Mouse (Mus musculus) kidney, embryonic 16.5 days (tissue): ENCODE data around the gene Slc7a10. TPM values are rescaled to one million over a fixed set of nuclear protein-coding genes. Genes with fewer than 3 reads are reported as not detected.
A peak's percentile ranks its signal among the peaks of the same experiment; 100 is the strongest.
"Not testable (repeated sequence)": the region's sequence is repeated elsewhere in the genome, so short reads cannot be mapped to it uniquely, and the experiment has no call there.

Experiments
- ATAC-seq: fragments of 200-750 bp; cut with Nextera tagmentation; 2 replicates; pipeline ENCODE4 v1.8.0; 2017; ENCODE audit warnings: moderate TSS enrichment; ENCODE audit not compliant: low FRiP score, low TSS enrichment
- H3K27ac ChIP-seq: fragments of 300-500 bp; sonication (generic); 2 replicates; pipeline ENCODE4 v1.5.1; 2014; ENCODE audit warnings: low read length
- H3K27me3 ChIP-seq: fragments of 300-500 bp; sonication (generic); 2 replicates; pipeline ENCODE4 v1.6.1; 2014; ENCODE audit warnings: low read length, control low read depth, mixed read lengths; ENCODE audit not compliant: insufficient read depth
- H3K36me3 ChIP-seq: fragments of 300-500 bp; sonication (generic); 2 replicates; pipeline ENCODE4 v1.6.1; 2014; ENCODE audit warnings: low read length, control low read depth, mixed read lengths; ENCODE audit not compliant: insufficient read depth
- H3K4me1 ChIP-seq: fragments of 300-500 bp; sonication (generic); 2 replicates; pipeline ENCODE4 v1.6.1; 2014; ENCODE audit warnings: low read length, control low read depth, mixed read lengths; ENCODE audit not compliant: insufficient read depth
- H3K4me2 ChIP-seq: fragments of 300-500 bp; sonication (generic); replicated peaks from 2 replicates; pipeline ENCODE4 v1.6.1; 2014; ENCODE audit warnings: low read depth, low read length
- H3K4me3 ChIP-seq: fragments of 300-500 bp; sonication (generic); 2 replicates; pipeline ENCODE4 v1.5.1; 2014; ENCODE audit warnings: mild to moderate bottlenecking, low read length
- H3K9ac ChIP-seq: fragments of 300-500 bp; sonication (generic); replicated peaks from 2 replicates; pipeline ENCODE4 v1.6.1; 2014; ENCODE audit warnings: low read length
- H3K9me3 ChIP-seq: fragments of 300-500 bp; sonication (generic); 2 replicates; pipeline ENCODE4 v1.6.1; 2016; ENCODE audit warnings: low read length, control low read depth
- WGBS: fragments of 180-500 bp; shearing (Covaris S2); extraction: QIAGEN DNeasy Blood & Tissue Kit; methylation state at CpG from one replicate; pipeline ENCODE4 v1.1.7; 2014; 5-methylcytosine and 5-hydroxymethylcytosine counted together
- polyA plus RNA-seq: library from polyadenylated mRNA; unstranded; fragments of >200 nt; fragmentation: Nextera tagmentation; extraction: Ambion mirVana; gene quantifications from 2 replicates; pipeline ENCODE4 v1.2.1, GENCODE M21; 2015

Slc7a10 gene
- polyA plus RNA-seq, 1 experiment from 2014 or later = 2.2 TPM

- H3K27me3 ChIP-seq = no peaks in the 10 kb centered on the region
- H3K9me3 ChIP-seq = peaks cover 4% of the 10 kb centered on the region; the same call in 1 of the 2 replicates
- no peak overlapping the region for H3K27ac ChIP-seq
- H3K9ac ChIP-seq = no peak overlapping the region
- no peak for ATAC-seq
- H3K4me2 ChIP-seq = peak overlapping the region; percentile 13; the same call in 1 of the 2 replicates
- 29% methylated on average over 13 of the region's 13 CpGs for WGBS
- H3K4me3 ChIP-seq = 0 out of 2 replicates have a peak overlapping the region, but pooled peaks have one; percentile 1
- H3K4me1 ChIP-seq = peaks cover 12% of the 10 kb centered on the region
- no peaks in the 10 kb centered on the region for H3K36me3 ChIP-seq
Observed at GRCm38 (mm10) chr7:35232796-35233455, 46.7 kb downstream of the Slc7a10 start.

- Histone ChIP-seq H3K27me3 (no peaks in the 10 kb centered on the region), H3K9me3 (peaks cover 4% of the 10 kb centered on the region; the same call in 1 of the 2 replicates), H3K36me3 (no peaks in the 10 kb centered on the region), H3K4me3 (peak overlapping the region; percentile 72), H3K27ac (peak overlapping the region; percentile 93), H3K4me1 (peaks cover 12% of the 10 kb centered on the region), H3K9ac (peak overlapping the region; percentile 78), H3K4me2 (peak overlapping the region; percentile 66)
- 46% methylated on average over 12 of the region's 12 CpGs for WGBS
- no peak for ATAC-seq
Observed at GRCm38 (mm10) chr7:35233861-35234260, 47.7 kb downstream of the Slc7a10 start.

GRCm38 (mm10) chr7:35234361-35235245, 48.4 kb downstream of the Slc7a10 start:
- under 1% methylated on average over 45 of the region's 45 CpGs for WGBS
- peak; percentile 96 for ATAC-seq

GRCm38 (mm10) chr7:35235308-35235707, 49.1 kb downstream of the Slc7a10 start:
- Histone ChIP-seq H3K4me1 (peaks cover 12% of the 10 kb centered on the region), H3K9me3 (peaks cover 4% of the 10 kb centered on the region; the same call in 1 of the 2 replicates), H3K4me3 (peak overlapping the region; percentile 72), H3K9ac (peak overlapping the region; percentile 32; the same call in 1 of the 2 replicates), H3K27me3 (no peaks in the 10 kb centered on the region), H3K4me2 (peak overlapping the region; percentile 53), H3K27ac (peak overlapping the region; percentile 66), H3K36me3 (no peaks in the 10 kb centered on the region)
- WGBS = 15% methylated on average over 9 of the region's 9 CpGs
- ATAC-seq = peak; percentile 52; the same call in 1 of the 2 replicates

More at GRCm38 (mm10) chr7:35234361-35235245, 48.4 kb downstream of the Slc7a10 start:
- Histone ChIP-seq H3K9ac (peak overlapping the region; percentile 78), H3K9me3 (peaks cover 4% of the 10 kb centered on the region; the same call in 1 of the 2 replicates), H3K27ac (peak overlapping the region; percentile 98), H3K36me3 (no peaks in the 10 kb centered on the region), H3K27me3 (no peaks in the 10 kb centered on the region), H3K4me1 (peaks cover 12% of the 10 kb centered on the region), H3K4me2 (peak overlapping the region; percentile 66), H3K4me3 (peak overlapping the region; percentile 72)

GRCm38 (mm10) chr7:35237935-35238334, 51.8 kb downstream of the Slc7a10 start:
- WGBS = 68% methylated on average over 2 of the region's 3 CpGs
- not testable (repeated sequence) for H3K4me3 ChIP-seq, H3K9ac ChIP-seq, H3K9me3 ChIP-seq, H3K27me3 ChIP-seq, H3K36me3 ChIP-seq, H3K27ac ChIP-seq, H3K4me2 ChIP-seq, ATAC-seq
- peaks cover 12% of the 10 kb centered on the region for H3K4me1 ChIP-seq

Other genes starting within 250 kb of the Slc7a10 start
- 31.9 and 33.3 TPM in 2 replicates for gene Cebpg, start 129.8 kb upstream of the Slc7a10 start, polyA plus RNA-seq
- 1.1 and 1.4 TPM in 2 replicates for gene Cebpa, start 67.1 kb upstream of the Slc7a10 start, polyA plus RNA-seq
- 6.6 TPM in 2 replicates for gene Lrp3, start 29.1 kb downstream of the Slc7a10 start, polyA plus RNA-seq
- gene Gpatch1, start 132.1 kb downstream of the Slc7a10 start, polyA plus RNA-seq = 19.6 and 19.9 TPM in 2 replicates
- 16.3 TPM in 2 replicates for gene Rhpn2, start 147.8 kb downstream of the Slc7a10 start, polyA plus RNA-seq
- 16.9 and 17.8 TPM in 2 replicates for gene Faap24, start 210.5 kb downstream of the Slc7a10 start, polyA plus RNA-seq
- gene Cep89, start 210.7 kb downstream of the Slc7a10 start, polyA plus RNA-seq = 63.7 and 73.2 TPM in 2 replicates